Mouse (Mus musculus) hindbrain, embryonic 13.5 days (tissue): Measurements from ENCODE around the gene 1810065E05Rik. TPM values are rescaled to one million over a fixed set of nuclear protein-coding genes. Genes with fewer than 3 reads are reported as not detected.

ENCODE experiments used
- ATAC-seq: fragments of 200-750 bp; cut with Nextera tagmentation; 2 replicates; pipeline ENCODE4 v1.8.0; 2017; ENCODE audit warnings: moderate TSS enrichment; ENCODE audit not compliant: low FRiP score
- H3K27ac ChIP-seq: fragments of 300-500 bp; sonication (generic); 2 replicates; pipeline ENCODE4 v1.5.1; 2015; ENCODE audit warnings: inconsistent platforms, mild to moderate bottlenecking, moderate library complexity
- H3K27me3 ChIP-seq: fragments of 300-500 bp; sonication (generic); 2 replicates; pipeline ENCODE4 v1.6.1; 2015; ENCODE audit warnings: mild to moderate bottlenecking, inconsistent platforms
- H3K36me3 ChIP-seq: fragments of 300-500 bp; sonication (generic); 2 replicates; pipeline ENCODE4 v1.6.1; 2015; ENCODE audit warnings: mild to moderate bottlenecking, inconsistent platforms
- H3K4me1 ChIP-seq: fragments of 300-500 bp; sonication (generic); replicated peaks from 2 replicates; pipeline ENCODE4 v1.6.1; 2015; ENCODE audit warnings: inconsistent platforms
- H3K4me2 ChIP-seq: fragments of 300-500 bp; sonication (generic); 2 replicates; pipeline ENCODE4 v1.6.1; 2015; ENCODE audit warnings: inconsistent platforms, mild to moderate bottlenecking, moderate library complexity
- H3K4me3 ChIP-seq: fragments of 300-500 bp; sonication (generic); 2 replicates; pipeline ENCODE4 v1.5.1; 2015; ENCODE audit warnings: mild to moderate bottlenecking, inconsistent platforms
- H3K9ac ChIP-seq: fragments of 300-500 bp; sonication (generic); 2 replicates; pipeline ENCODE4 v1.6.1; 2015; ENCODE audit warnings: mild to moderate bottlenecking, inconsistent platforms
- H3K9me3 ChIP-seq: fragments of 300-500 bp; sonication (generic); 2 replicates; pipeline ENCODE4 v1.6.1; 2016; ENCODE audit warnings: inconsistent platforms
- WGBS: fragments of 180-500 bp; shearing (Covaris S2); methylation state at CpG from one replicate; pipeline ENCODE4 v1.1.7; 2015; 5-methylcytosine and 5-hydroxymethylcytosine counted together
- polyA plus RNA-seq: library from polyadenylated mRNA; unstranded; fragments of >200 nt; fragmentation: Nextera tagmentation; extraction: Ambion mirVana; gene quantifications from 2 replicates; pipeline ENCODE4 v1.2.1, GENCODE M21; 2015

Gene 1810065E05Rik
- polyA plus RNA-seq, 1 experiment from 2014 or later = not detected

GRCm38 (mm10) chr11:58453592-58453991, 32.7 kb downstream of the 1810065E05Rik start:
- no peaks in the 10 kb centered on the region for H3K27me3 ChIP-seq
- H3K4me1 ChIP-seq = no peaks in the 10 kb centered on the region
- no peak overlapping the region for H3K27ac ChIP-seq
- H3K36me3 ChIP-seq = no peaks in the 10 kb centered on the region
- no peak for ATAC-seq
- H3K9ac ChIP-seq = no peak overlapping the region
- no peak overlapping the region for H3K4me3 ChIP-seq
- 66% methylated on average over 4 of the region's 4 CpGs for WGBS
- no peak overlapping the region for H3K4me2 ChIP-seq
- H3K9me3 ChIP-seq = peaks cover 8% of the 10 kb centered on the region; the same call in 1 of the 2 replicates

GRCm38 (mm10) chr11:58462170-58462569, 41.3 kb downstream of the 1810065E05Rik start, which contains the start of gene Olfr30:
TSS of gene Olfr30 (minus strand) at chr11:58462270.
- H3K36me3 ChIP-seq = no peaks in the 10 kb centered on the region
- no peaks in the 10 kb centered on the region for H3K9me3 ChIP-seq
- no peak within 1 kb of the TSS for H3K4me3 ChIP-seq
- H3K27ac ChIP-seq = no peak within 1 kb of the TSS
- no peak for ATAC-seq
- H3K27me3 ChIP-seq = no peaks in the 10 kb centered on the region
- H3K4me2 ChIP-seq = no peak within 1 kb of the TSS
- H3K9ac ChIP-seq = no peak within 1 kb of the TSS
- H3K4me1 ChIP-seq = no peaks in the 10 kb centered on the region

Other genes starting within 250 kb of the 1810065E05Rik start
- gene Mrpl22, start 249.4 kb upstream of the 1810065E05Rik start, polyA plus RNA-seq = 104 and 108 TPM in 2 replicates
- gene Igtp, start 221.6 kb upstream of the 1810065E05Rik start, polyA plus RNA-seq = 1.6 and 1.7 TPM in 2 replicates
- gene Irgm2, start 221.5 kb upstream of the 1810065E05Rik start, polyA plus RNA-seq = 0.75 and 0.99 TPM in 2 replicates
- gene 4930438A08Rik, start 146.3 kb upstream of the 1810065E05Rik start, polyA plus RNA-seq = 0.08 TPM in 1 of 2 replicates, not detected in the other
- 26.7 and 27.1 TPM in 2 replicates for gene Zfp692, start 114.0 kb upstream of the 1810065E05Rik start, polyA plus RNA-seq
- gene Zfp672, start 90.8 kb upstream of the 1810065E05Rik start, polyA plus RNA-seq = 38.4 and 40.2 TPM in 2 replicates
- 48.5 and 49.9 TPM in 2 replicates for gene Sh3bp5l, start 90.4 kb upstream of the 1810065E05Rik start, polyA plus RNA-seq
- not detected in 2 replicates for gene Lypd8, start 42.1 kb upstream of the 1810065E05Rik start, polyA plus RNA-seq
- gene Gm12253, start 11.4 kb downstream of the 1810065E05Rik start, polyA plus RNA-seq = not detected in 2 replicates
- not detected in 2 replicates for gene Lypd9, start 31.8 kb downstream of the 1810065E05Rik start, polyA plus RNA-seq
- gene Olfr30, start 41.2 kb downstream of the 1810065E05Rik start, polyA plus RNA-seq = not detected in 2 replicates
- gene Olfr332, start 71.4 kb downstream of the 1810065E05Rik start, polyA plus RNA-seq = not detected in 2 replicates
- not detected in 2 replicates for gene Olfr331, start 81.5 kb downstream of the 1810065E05Rik start, polyA plus RNA-seq
- gene Olfr330, start 113.7 kb downstream of the 1810065E05Rik start, polyA plus RNA-seq = not detected in 2 replicates
- gene Olfr329-ps, start 125.3 kb downstream of the 1810065E05Rik start, polyA plus RNA-seq = not detected in 2 replicates
- 0.09 TPM in 1 of 2 replicates, not detected in the other for gene Olfr328, start 134.5 kb downstream of the 1810065E05Rik start, polyA plus RNA-seq
- gene Olfr224, start 149.4 kb downstream of the 1810065E05Rik start, polyA plus RNA-seq = not detected in 2 replicates
- not detected in 2 replicates for gene Olfr325, start 156.6 kb downstream of the 1810065E05Rik start, polyA plus RNA-seq
- gene Olfr324, start 174.0 kb downstream of the 1810065E05Rik start, polyA plus RNA-seq = not detected in 2 replicates
- not detected in 2 replicates for gene 2210407C18Rik, start 195.0 kb downstream of the 1810065E05Rik start, polyA plus RNA-seq
- not detected in 2 replicates for gene Olfr323, start 209.4 kb downstream of the 1810065E05Rik start, polyA plus RNA-seq
- gene Trim58, start 219.4 kb downstream of the 1810065E05Rik start, polyA plus RNA-seq = 0.14 and 0.19 TPM in 2 replicates
- gene Olfr322, start 237.7 kb downstream of the 1810065E05Rik start, polyA plus RNA-seq = not detected in 2 replicates